Mouse (Mus musculus): ENCODE results near the gene A930033H14Rik. TPM values are rescaled to one million over a fixed set of nuclear protein-coding genes. Genes with fewer than 3 reads are reported as not detected.

The A930033H14Rik gene
- total RNA-seq, 2 experiments from 2014 or later: 6.2 to 8.3 TPM

Other genes starting within 250 kb of the A930033H14Rik start
- gene Rhobtb1, start 61.7 kb downstream of the A930033H14Rik start, total RNA-seq (2021): 10 to 100 TPM; 23.3 to 25.9 TPM
- 10 to 100 TPM; 52.7 to 56.0 TPM for gene Cdk1, start 139.8 kb upstream of the A930033H14Rik start, total RNA-seq (2021)
- gene Ank3, start 185.7 kb upstream of the A930033H14Rik start, total RNA-seq (2021): 100 to 1,000 TPM in 1 of 2 experiments, 10 to 100 TPM in 1; 88.7 to 108 TPM